Mouse (Mus musculus) neural tube, embryonic 13.5 days (tissue): Measurements from ENCODE around the gene Ap1m2. TPM values are rescaled to one million over a fixed set of nuclear protein-coding genes. Genes with fewer than 3 reads are reported as not detected.
"Not testable (repeated sequence)": the region's sequence is repeated elsewhere in the genome, so short reads cannot be mapped to it uniquely, and the experiment has no call there.

Source experiments
- ATAC-seq: fragments of 200-750 bp; cut with Nextera tagmentation; 2 replicates; pipeline ENCODE4 v1.8.0; 2017; ENCODE audit warnings: low read depth, mild to moderate bottlenecking, moderate TSS enrichment, moderate library complexity
- H3K27ac ChIP-seq: fragments of 300-500 bp; sonication (generic); replicated peaks from 2 replicates; pipeline ENCODE4 v1.5.1; 2015; ENCODE audit warnings: moderate library complexity, mild to moderate bottlenecking, inconsistent platforms
- H3K27me3 ChIP-seq: fragments of 300-500 bp; sonication (generic); 2 replicates; pipeline ENCODE4 v1.6.1; 2015; ENCODE audit warnings: mild to moderate bottlenecking, inconsistent platforms
- H3K36me3 ChIP-seq: fragments of 300-500 bp; sonication (generic); 2 replicates; pipeline ENCODE4 v1.6.1; 2015; ENCODE audit warnings: mild to moderate bottlenecking, inconsistent platforms
- H3K4me1 ChIP-seq: fragments of 300-500 bp; sonication (generic); replicated peaks from 2 replicates; pipeline ENCODE4 v1.6.1; 2015; ENCODE audit warnings: inconsistent platforms
- H3K4me2 ChIP-seq: fragments of 300-500 bp; sonication (generic); 2 replicates; pipeline ENCODE4 v1.6.1; 2015; ENCODE audit warnings: inconsistent platforms, mild to moderate bottlenecking, moderate library complexity
- H3K4me3 ChIP-seq: fragments of 300-500 bp; sonication (generic); 2 replicates; pipeline ENCODE4 v1.5.1; 2015; ENCODE audit warnings: mild to moderate bottlenecking, inconsistent platforms
- H3K9ac ChIP-seq: fragments of 300-500 bp; sonication (generic); 2 replicates; pipeline ENCODE4 v1.6.1; 2015; ENCODE audit warnings: moderate library complexity, mild to moderate bottlenecking, inconsistent platforms
- H3K9me3 ChIP-seq: fragments of 300-500 bp; sonication (generic); 2 replicates; pipeline ENCODE4 v1.6.1; 2016; ENCODE audit warnings: inconsistent platforms
- WGBS: fragments of 180-500 bp; shearing (Covaris S2); methylation state at CpG from one replicate; pipeline ENCODE4 v1.1.7; 2015; 5-methylcytosine and 5-hydroxymethylcytosine counted together
- polyA plus RNA-seq: library from polyadenylated mRNA; unstranded; fragments of >200 nt; fragmentation: Nextera tagmentation; extraction: Ambion mirVana; gene quantifications from 2 replicates; pipeline ENCODE4 v1.2.1, GENCODE M21; 2015

Gene Ap1m2
- polyA plus RNA-seq, 1 experiment from 2014 or later: 0.89 TPM

DNA sequence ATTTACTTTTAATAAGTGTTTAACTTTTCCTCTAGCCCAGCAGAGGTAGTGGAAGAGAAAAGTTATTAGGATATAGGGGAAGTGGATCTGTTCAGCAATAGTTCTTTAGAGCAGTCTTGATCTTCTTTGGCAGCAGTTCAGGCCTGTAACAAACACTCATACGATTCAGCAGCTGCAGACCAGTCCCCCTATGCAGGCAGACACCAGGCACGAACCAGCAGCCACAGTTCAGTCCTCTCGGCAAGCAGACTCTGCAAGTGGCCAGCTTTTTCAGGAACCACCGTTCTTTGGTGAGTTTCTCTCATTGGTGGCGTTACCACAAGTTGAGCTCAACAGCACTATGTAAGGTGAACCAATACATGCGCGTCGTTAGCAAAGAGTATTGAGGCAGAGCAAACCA lies 24.4 kb upstream of the Ap1m2 start:
- Histone ChIP-seq H3K4me3 (no peak overlapping the region), H3K27ac (no peak overlapping the region), H3K36me3 (peaks cover 16% of the 10 kb centered on the region), H3K9me3 (no peaks in the 10 kb centered on the region), H3K9ac (no peak overlapping the region), H3K4me2 (no peak overlapping the region), H3K27me3 (no peaks in the 10 kb centered on the region), H3K4me1 (peaks cover 22% of the 10 kb centered on the region)
- ATAC-seq: no peak
- 86% methylated on average over 8 of the region's 8 CpGs for WGBS

GRCm38 (mm10) chr9:21335391-21335790 lies 23.3 kb upstream of the Ap1m2 start:
- Histone ChIP-seq H3K9me3 (no peaks in the 10 kb centered on the region), H3K4me2 (no peak overlapping the region), H3K27ac (no peak overlapping the region), H3K4me3 (no peak overlapping the region), H3K9ac (no peak overlapping the region), H3K36me3 (peaks cover 12% of the 10 kb centered on the region), H3K27me3 (no peaks in the 10 kb centered on the region), H3K4me1 (peaks cover 23% of the 10 kb centered on the region)
- WGBS: 84% methylated on average over 4 of the region's 4 CpGs
- ATAC-seq: no peak

DNA sequence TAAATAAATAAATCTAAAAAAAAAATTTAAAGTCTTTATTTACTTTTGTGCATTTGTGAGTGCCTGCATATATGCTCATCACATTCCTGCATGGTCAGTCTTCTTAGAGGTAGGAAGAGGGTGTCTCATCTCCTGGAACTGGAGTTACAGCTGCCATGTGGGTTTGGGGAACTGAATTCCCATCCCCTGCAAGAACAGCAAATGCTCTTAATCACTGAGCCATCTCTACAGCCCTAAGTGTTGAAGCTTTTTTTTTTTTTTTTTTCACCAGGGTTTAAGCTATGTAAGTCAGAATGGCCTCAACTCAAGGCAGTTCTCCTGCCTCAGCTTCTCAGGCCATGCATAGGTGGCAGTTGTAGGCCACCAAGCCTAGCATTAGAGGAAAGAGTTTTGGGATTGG lies 22.6 kb upstream of the Ap1m2 start:
- no peak for ATAC-seq
- Histone ChIP-seq H3K27ac (no peak overlapping the region), H3K9ac (no peak overlapping the region), H3K4me3 (no peak overlapping the region), H3K4me1 (peaks cover 23% of the 10 kb centered on the region), H3K9me3 (no peaks in the 10 kb centered on the region), H3K4me2 (no peak overlapping the region), H3K36me3 (0 out of 2 replicates have a peak, but pooled peaks cover 6% of the 10 kb centered on the region), H3K27me3 (no peaks in the 10 kb centered on the region)

DNA sequence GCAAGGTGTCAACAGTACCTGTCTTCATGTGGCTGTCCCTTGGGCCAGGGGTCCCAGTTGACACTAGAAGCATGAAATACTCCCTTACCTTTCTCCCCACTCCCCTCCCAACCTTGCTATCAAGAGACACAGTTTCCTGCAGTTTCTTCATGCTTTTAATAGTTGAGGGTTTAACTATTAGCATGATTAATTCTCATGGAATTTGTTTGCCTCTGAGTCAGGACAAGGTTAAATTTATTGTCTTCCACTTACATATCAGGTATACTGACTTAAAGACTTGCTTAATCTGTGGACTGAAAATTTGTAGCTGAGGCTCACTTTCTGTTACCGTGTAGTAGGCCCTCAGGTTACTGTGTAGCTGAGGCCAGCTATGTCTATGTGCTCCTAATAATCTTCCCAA lies 21.4 kb upstream of the Ap1m2 start:
- Histone ChIP-seq H3K9ac (no peak overlapping the region), H3K27ac (no peak overlapping the region), H3K27me3 (no peaks in the 10 kb centered on the region), H3K9me3 (no peaks in the 10 kb centered on the region), H3K4me3 (no peak overlapping the region), H3K4me1 (peaks cover 23% of the 10 kb centered on the region), H3K36me3 (no peaks in the 10 kb centered on the region), H3K4me2 (no peak overlapping the region)
- ATAC-seq: no peak
- 92% methylated on average over 1 of the region's 1 CpGs for WGBS

DNA sequence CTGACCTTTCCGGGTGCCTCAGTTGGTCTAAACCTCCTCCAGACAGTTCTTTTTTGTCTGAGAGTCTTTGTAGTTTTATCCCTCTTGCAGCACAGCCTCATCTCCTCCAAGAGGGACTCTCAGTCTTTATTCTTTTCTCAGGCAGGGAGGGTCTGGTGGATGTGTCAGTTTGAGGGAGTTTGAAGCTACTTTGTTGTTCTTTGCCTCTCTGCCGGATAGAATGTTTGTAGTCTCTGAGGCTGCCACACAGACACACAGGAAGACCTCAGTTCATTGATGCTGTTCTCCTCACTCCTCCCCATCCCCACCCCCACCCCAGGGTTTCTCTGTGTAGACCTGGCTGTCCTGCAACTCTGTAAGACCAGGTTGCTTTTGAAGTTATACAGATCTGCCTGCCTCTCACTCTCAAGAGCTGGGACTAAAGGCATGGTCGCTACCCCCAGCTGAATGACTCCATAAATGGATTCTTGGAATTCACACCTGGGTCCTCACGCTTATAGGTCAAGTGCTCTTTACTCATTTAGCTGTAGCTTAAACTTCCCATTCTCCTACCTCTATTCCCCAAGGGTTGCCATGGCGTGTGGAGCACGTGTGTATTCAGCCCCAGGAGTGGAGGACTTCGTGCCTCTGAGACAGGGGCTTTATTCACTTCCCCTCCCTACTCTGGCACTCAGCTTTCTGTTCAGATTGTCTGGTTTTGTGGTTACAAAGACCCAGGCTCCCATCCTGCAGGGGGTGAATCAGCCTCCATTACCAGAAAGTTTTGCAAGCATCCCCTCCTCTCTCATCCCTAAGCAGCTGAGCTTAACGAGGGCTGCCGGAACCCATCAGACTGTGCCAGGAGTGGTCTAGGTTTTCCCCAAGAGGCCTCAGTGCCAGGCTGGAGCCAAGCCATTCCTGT lies 20.3 kb upstream of the Ap1m2 start:
- no peaks in the 10 kb centered on the region for H3K27me3 ChIP-seq
- no peak overlapping the region for H3K4me2 ChIP-seq
- H3K4me3 ChIP-seq: no peak overlapping the region
- ATAC-seq: no peak
- no peaks in the 10 kb centered on the region for H3K36me3 ChIP-seq
- no peaks in the 10 kb centered on the region for H3K9me3 ChIP-seq
- WGBS: 28% methylated on average over 9 of the region's 9 CpGs
- no peak overlapping the region for H3K27ac ChIP-seq
- H3K9ac ChIP-seq: 0 out of 2 replicates have a peak overlapping the region, but pooled peaks have one; percentile 1
- peaks cover 17% of the 10 kb centered on the region for H3K4me1 ChIP-seq

GRCm38 (mm10) chr9:21331365-21332140 lies 19.4 kb upstream of the Ap1m2 start:
- WGBS: 86% methylated on average over 12 of the region's 12 CpGs
- H3K36me3 ChIP-seq: no peaks in the 10 kb centered on the region
- peaks cover 17% of the 10 kb centered on the region for H3K4me1 ChIP-seq
- no peak overlapping the region for H3K4me3 ChIP-seq
- H3K27me3 ChIP-seq: no peaks in the 10 kb centered on the region
- no peak overlapping the region for H3K4me2 ChIP-seq
- no peak for ATAC-seq
- no peaks in the 10 kb centered on the region for H3K9me3 ChIP-seq
- no peak overlapping the region for H3K9ac ChIP-seq
- no peak overlapping the region for H3K27ac ChIP-seq

DNA sequence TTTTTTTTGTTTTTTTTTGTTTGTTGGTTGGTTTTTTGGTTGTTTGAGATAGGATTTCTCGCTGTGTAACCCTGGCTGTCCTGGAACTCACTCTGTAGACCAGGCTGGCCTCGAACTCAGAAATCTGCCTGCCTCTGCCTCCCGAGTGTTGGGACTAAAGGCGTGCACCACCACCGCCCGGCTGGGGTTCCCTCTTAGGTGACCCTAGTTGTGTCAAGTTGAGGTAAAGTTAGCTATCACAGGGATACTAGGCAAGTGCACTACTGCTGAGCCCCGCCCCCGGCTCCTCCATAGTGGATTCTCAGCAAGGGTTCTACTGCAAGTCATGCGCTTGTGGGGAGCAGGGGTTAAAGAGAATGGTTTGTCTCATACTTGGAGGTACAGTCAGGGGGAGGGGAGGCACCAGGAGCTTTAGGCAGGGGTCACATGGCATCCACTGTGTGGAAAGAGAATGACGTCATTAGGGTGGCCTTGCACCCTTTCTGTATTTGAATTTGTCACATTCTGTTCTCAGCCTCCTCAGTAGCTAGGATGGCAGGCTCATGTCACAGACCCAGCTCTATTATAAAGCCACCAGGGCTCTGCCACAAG lies 17.7 kb upstream of the Ap1m2 start:
- ATAC-seq: no peak

DNA sequence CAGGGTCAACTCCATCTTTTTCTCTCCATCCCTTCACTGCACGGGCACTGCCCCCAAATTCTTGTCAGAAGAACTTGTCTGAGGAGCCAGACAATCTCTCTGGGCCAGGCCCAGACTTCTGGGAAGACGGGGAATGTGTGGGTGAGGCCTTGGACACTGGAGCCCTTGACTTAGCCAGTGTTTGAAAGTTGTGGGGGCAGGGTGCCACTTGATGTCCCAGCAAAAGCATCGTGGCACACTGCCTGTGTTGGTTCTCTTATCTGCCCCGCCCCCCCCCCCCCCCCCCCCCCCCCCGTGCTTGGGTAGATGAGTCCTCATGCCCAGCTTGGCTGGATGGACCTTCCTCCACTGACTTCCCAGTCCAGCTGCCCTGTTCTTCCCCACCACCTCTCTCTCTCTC lies 16.9 kb upstream of the Ap1m2 start:
- Histone ChIP-seq H3K4me2 (no peak overlapping the region), H3K27ac (no peak overlapping the region), H3K9me3 (no peaks in the 10 kb centered on the region), H3K9ac (no peak overlapping the region), H3K4me1 (peaks cover 17% of the 10 kb centered on the region), H3K4me3 (no peak overlapping the region), H3K27me3 (no peaks in the 10 kb centered on the region), H3K36me3 (no peaks in the 10 kb centered on the region; the same call in 1 of the 2 replicates)
- 74% methylated on average over 3 of the region's 5 CpGs for WGBS
- no peak for ATAC-seq

More for the DNA sequence above, 17.7 kb upstream of the Ap1m2 start:
- Histone ChIP-seq H3K36me3 (no peaks in the 10 kb centered on the region; the same call in 1 of the 2 replicates), H3K4me1 (peaks cover 17% of the 10 kb centered on the region), H3K9me3 (no peaks in the 10 kb centered on the region), H3K4me3 (no peak overlapping the region), H3K9ac (no peak overlapping the region), H3K27me3 (no peaks in the 10 kb centered on the region), H3K27ac (no peak overlapping the region; the same call in 1 of the 2 replicates), H3K4me2 (no peak overlapping the region)
- WGBS: 92% methylated on average over 10 of the region's 10 CpGs

- ATAC-seq: no peak
- WGBS: 75% methylated on average over 3 of the region's 3 CpGs
- H3K9me3 ChIP-seq: no peaks in the 10 kb centered on the region
Observed at GRCm38 (mm10) chr9:21328041-21328440, 15.9 kb upstream of the Ap1m2 start.

GRCm38 (mm10) chr9:21327569-21327968 lies 15.4 kb upstream of the Ap1m2 start:
- Histone ChIP-seq H3K36me3 (no peaks in the 10 kb centered on the region; the same call in 1 of the 2 replicates), H3K27me3 (no peaks in the 10 kb centered on the region), H3K9ac (no peak overlapping the region), H3K4me3 (no peak overlapping the region), H3K4me2 (no peak overlapping the region), H3K27ac (no peak overlapping the region), H3K4me1 (peaks cover 19% of the 10 kb centered on the region), H3K9me3 (no peaks in the 10 kb centered on the region)
- ATAC-seq: no peak
- WGBS: 70% methylated on average over 3 of the region's 3 CpGs

More at GRCm38 (mm10) chr9:21328041-21328440, 15.9 kb upstream of the Ap1m2 start:
- Histone ChIP-seq H3K4me3 (no peak overlapping the region), H3K9ac (no peak overlapping the region), H3K27me3 (no peaks in the 10 kb centered on the region), H3K4me1 (peaks cover 24% of the 10 kb centered on the region), H3K36me3 (no peaks in the 10 kb centered on the region; the same call in 1 of the 2 replicates), H3K4me2 (no peak overlapping the region), H3K27ac (no peak overlapping the region)

DNA sequence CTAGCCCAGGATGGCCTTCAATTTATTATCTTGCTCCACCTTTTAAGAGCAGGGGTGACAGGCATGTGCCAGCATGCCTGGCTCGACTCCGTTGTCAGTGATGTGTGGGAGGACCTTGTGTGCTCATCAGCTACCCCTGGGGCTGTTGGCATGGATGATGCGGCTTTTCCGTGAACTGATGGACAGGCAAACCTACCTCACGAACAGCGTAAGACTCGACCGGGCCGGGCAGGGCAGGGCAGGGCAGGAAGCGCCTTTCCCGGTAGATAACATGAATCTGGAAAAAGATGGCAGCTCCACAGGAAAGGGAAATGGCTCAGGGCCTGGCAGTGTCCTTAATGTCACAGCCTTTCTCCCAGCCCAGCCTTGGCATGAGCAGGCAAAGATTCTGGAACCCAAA lies 12.1 kb upstream of the Ap1m2 start:
- Histone ChIP-seq H3K27ac (no peak overlapping the region), H3K9me3 (no peaks in the 10 kb centered on the region), H3K27me3 (no peaks in the 10 kb centered on the region), H3K9ac (no peak overlapping the region), H3K4me2 (no peak overlapping the region), H3K4me3 (no peak overlapping the region), H3K36me3 (no peaks in the 10 kb centered on the region; the same call in 1 of the 2 replicates), H3K4me1 (peaks cover 27% of the 10 kb centered on the region)
- 84% methylated on average over 11 of the region's 11 CpGs for WGBS
- ATAC-seq: no peak

- ATAC-seq, H3K9ac ChIP-seq, H3K27me3 ChIP-seq, H3K27ac ChIP-seq, H3K36me3 ChIP-seq, H3K4me3 ChIP-seq, H3K4me2 ChIP-seq, H3K9me3 ChIP-seq: not testable (repeated sequence)
- peaks cover 27% of the 10 kb centered on the region for H3K4me1 ChIP-seq
- 91% methylated on average over 7 of the region's 8 CpGs for whole genome bisulfite sequencing
Observed at GRCm38 (mm10) chr9:21322917-21323297, 10.8 kb upstream of the Ap1m2 start.
